Mouse (Mus musculus): ENCODE results near the gene Inpp4a. TPM values are rescaled to one million over a fixed set of nuclear protein-coding genes. Genes with fewer than 3 reads are reported as not detected.

Inpp4a gene
- polyA plus RNA-seq, 1 experiment from 2014 or later = 12.6 TPM

GRCm38 (mm10) chr1:37398961-37399360 lies 99.3 kb downstream of the Inpp4a start:
- Histone ChIP-seq H3K27me3 (ENCODE audit: control insufficient read depth, insufficient read depth, low read length) (no peaks in the 10 kb centered on the region), H3K27ac (replicated peaks; ENCODE audit: low read depth, low read length) (no peak overlapping the region), H3K4me3 (ENCODE audit: low read depth, low read length) (no peak overlapping the region), H3K36me3 (ENCODE audit: control insufficient read depth, insufficient read depth, low read length) (no peaks in the 10 kb centered on the region), H3K4me2 (ENCODE audit: low read depth, severe bottlenecking) (no peak overlapping the region), H3K9me3 (ENCODE audit: control insufficient read depth, low read length) (no peaks in the 10 kb centered on the region), H3K9ac (ENCODE audit: low read length) (no peak overlapping the region), H3K4me1 (ENCODE audit: control insufficient read depth, insufficient read depth, low read length) (0 out of 2 replicates have a peak, but pooled peaks cover 2% of the 10 kb centered on the region)
- 21% methylated on average over 3 of the region's 3 CpGs for WGBS
- ATAC-seq (ENCODE audit: insufficient number of reproducible peaks, low FRiP score, low TSS enrichment, low read depth) (no peak), DNase-seq (ENCODE audit: low spot score) (no peak)

GRCm38 (mm10) chr1:37399734-37400133 lies 100.1 kb downstream of the Inpp4a start:
- Histone ChIP-seq H3K27ac (replicated peaks; ENCODE audit: low read depth, low read length) (no peak overlapping the region), H3K9ac (ENCODE audit: low read length) (no peak overlapping the region), H3K4me1 (ENCODE audit: control insufficient read depth, insufficient read depth, low read length) (0 out of 2 replicates have a peak, but pooled peaks cover 2% of the 10 kb centered on the region), H3K4me2 (ENCODE audit: low read depth, severe bottlenecking) (no peak overlapping the region), H3K36me3 (ENCODE audit: control insufficient read depth, insufficient read depth, low read length) (no peaks in the 10 kb centered on the region), H3K9me3 (ENCODE audit: control insufficient read depth, low read length) (no peaks in the 10 kb centered on the region), H3K4me3 (ENCODE audit: low read depth, low read length) (no peak overlapping the region), H3K27me3 (ENCODE audit: control insufficient read depth, insufficient read depth, low read length) (no peaks in the 10 kb centered on the region)
- 60% methylated on average over 8 of the region's 8 CpGs for WGBS
- no peak for ATAC-seq (ENCODE audit: insufficient number of reproducible peaks, low FRiP score, low TSS enrichment, low read depth)
- DNase-seq (ENCODE audit: low spot score) = no peak

- H3K4me2 ChIP-seq (ENCODE audit: low read depth, severe bottlenecking) = no peak overlapping the region
- H3K9ac ChIP-seq (ENCODE audit: low read length) = no peak overlapping the region
- ATAC-seq (ENCODE audit: insufficient number of reproducible peaks, low FRiP score, low TSS enrichment, low read depth) = no peak
- H3K4me1 ChIP-seq (ENCODE audit: control insufficient read depth, insufficient read depth, low read length) = 0 out of 2 replicates have a peak, but pooled peaks cover 2% of the 10 kb centered on the region
- DNase-seq (ENCODE audit: low spot score) = peak; percentile 64
- no peak overlapping the region for H3K4me3 ChIP-seq (ENCODE audit: low read depth, low read length)
- H3K27me3 ChIP-seq (ENCODE audit: control insufficient read depth, insufficient read depth, low read length) = no peaks in the 10 kb centered on the region
- 61% methylated on average over 4 of the region's 4 CpGs for WGBS
- no peaks in the 10 kb centered on the region for H3K36me3 ChIP-seq (ENCODE audit: control insufficient read depth, insufficient read depth, low read length)
- H3K9me3 ChIP-seq (ENCODE audit: control insufficient read depth, low read length) = no peaks in the 10 kb centered on the region
- no peak overlapping the region for H3K27ac ChIP-seq (replicated peaks; ENCODE audit: low read depth, low read length)
Measured at GRCm38 (mm10) chr1:37401687-37402086, 102.0 kb downstream of the Inpp4a start.

GRCm38 (mm10) chr1:37405137-37405536 lies 105.5 kb downstream of the Inpp4a start:
- DNase-seq (ENCODE audit: low spot score) = no peak
- H3K4me3 ChIP-seq (ENCODE audit: low read depth, low read length) = no peak overlapping the region
- H3K9ac ChIP-seq (ENCODE audit: low read length) = no peak overlapping the region
- WGBS = 88% methylated on average over 2 of the region's 2 CpGs
- H3K9me3 ChIP-seq (ENCODE audit: control insufficient read depth, low read length) = no peaks in the 10 kb centered on the region
- no peaks in the 10 kb centered on the region for H3K27me3 ChIP-seq (ENCODE audit: control insufficient read depth, insufficient read depth, low read length)
- H3K4me1 ChIP-seq (ENCODE audit: control insufficient read depth, insufficient read depth, low read length) = no peaks in the 10 kb centered on the region
- no peak for ATAC-seq (ENCODE audit: insufficient number of reproducible peaks, low FRiP score, low TSS enrichment, low read depth)
- no peaks in the 10 kb centered on the region for H3K36me3 ChIP-seq (ENCODE audit: control insufficient read depth, insufficient read depth, low read length)
- no peak overlapping the region for H3K4me2 ChIP-seq (ENCODE audit: low read depth, severe bottlenecking)
- H3K27ac ChIP-seq (replicated peaks; ENCODE audit: low read depth, low read length) = no peak overlapping the region

- Histone ChIP-seq H3K27me3 (ENCODE audit: control insufficient read depth, insufficient read depth, low read length) (no peaks in the 10 kb centered on the region), H3K4me3 (ENCODE audit: low read depth, low read length) (no peak overlapping the region), H3K27ac (replicated peaks; ENCODE audit: low read depth, low read length) (no peak overlapping the region), H3K9ac (ENCODE audit: low read length) (no peak overlapping the region), H3K4me1 (ENCODE audit: control insufficient read depth, insufficient read depth, low read length) (no peaks in the 10 kb centered on the region), H3K4me2 (ENCODE audit: low read depth, severe bottlenecking) (no peak overlapping the region), H3K36me3 (ENCODE audit: control insufficient read depth, insufficient read depth, low read length) (no peaks in the 10 kb centered on the region), H3K9me3 (ENCODE audit: control insufficient read depth, low read length) (no peaks in the 10 kb centered on the region)
- DNase-seq (ENCODE audit: low spot score) = no peak
- WGBS = 85% methylated on average over 8 of the region's 8 CpGs
- no peak for ATAC-seq (ENCODE audit: insufficient number of reproducible peaks, low FRiP score, low TSS enrichment, low read depth)
Measured at GRCm38 (mm10) chr1:37407228-37407627, 107.6 kb downstream of the Inpp4a start.

- Histone ChIP-seq H3K4me2 (ENCODE audit: low read depth, severe bottlenecking) (no peak overlapping the region), H3K27ac (replicated peaks; ENCODE audit: low read depth, low read length) (no peak overlapping the region), H3K9ac (ENCODE audit: low read length) (no peak overlapping the region), H3K4me1 (ENCODE audit: control insufficient read depth, insufficient read depth, low read length) (no peaks in the 10 kb centered on the region), H3K36me3 (ENCODE audit: control insufficient read depth, insufficient read depth, low read length) (no peaks in the 10 kb centered on the region), H3K27me3 (ENCODE audit: control insufficient read depth, insufficient read depth, low read length) (no peaks in the 10 kb centered on the region), H3K4me3 (ENCODE audit: low read depth, low read length) (no peak overlapping the region), H3K9me3 (ENCODE audit: control insufficient read depth, low read length) (no peaks in the 10 kb centered on the region)
- 81% methylated on average over 8 of the region's 8 CpGs for WGBS
- DNase-seq (ENCODE audit: low spot score) (no peak), ATAC-seq (ENCODE audit: insufficient number of reproducible peaks, low FRiP score, low TSS enrichment, low read depth) (no peak)
Measured at GRCm38 (mm10) chr1:37408059-37408458, 108.4 kb downstream of the Inpp4a start.

GRCm38 (mm10) chr1:37408678-37409077 lies 109.0 kb downstream of the Inpp4a start:
- H3K36me3 ChIP-seq (ENCODE audit: control insufficient read depth, insufficient read depth, low read length) = no peaks in the 10 kb centered on the region
- DNase-seq (ENCODE audit: low spot score) = no peak
- H3K4me3 ChIP-seq (ENCODE audit: low read depth, low read length) = no peak overlapping the region
- WGBS = 60% methylated on average over 3 of the region's 3 CpGs
- no peak overlapping the region for H3K27ac ChIP-seq (replicated peaks; ENCODE audit: low read depth, low read length)
- H3K4me1 ChIP-seq (ENCODE audit: control insufficient read depth, insufficient read depth, low read length) = no peaks in the 10 kb centered on the region
- H3K27me3 ChIP-seq (ENCODE audit: control insufficient read depth, insufficient read depth, low read length) = no peaks in the 10 kb centered on the region
- no peak for ATAC-seq (ENCODE audit: insufficient number of reproducible peaks, low FRiP score, low TSS enrichment, low read depth)
- H3K9ac ChIP-seq (ENCODE audit: low read length) = no peak overlapping the region
- H3K9me3 ChIP-seq (ENCODE audit: control insufficient read depth, low read length) = no peaks in the 10 kb centered on the region
- no peak overlapping the region for H3K4me2 ChIP-seq (ENCODE audit: low read depth, severe bottlenecking)

- H3K36me3 ChIP-seq (ENCODE audit: control insufficient read depth, insufficient read depth, low read length) = no peaks in the 10 kb centered on the region
- no peak overlapping the region for H3K27ac ChIP-seq (replicated peaks; ENCODE audit: low read depth, low read length)
- no peaks in the 10 kb centered on the region for H3K27me3 ChIP-seq (ENCODE audit: control insufficient read depth, insufficient read depth, low read length)
- DNase-seq (ENCODE audit: low spot score) = no peak
- H3K9me3 ChIP-seq (ENCODE audit: control insufficient read depth, low read length) = no peaks in the 10 kb centered on the region
- H3K4me3 ChIP-seq (ENCODE audit: low read depth, low read length) = no peak overlapping the region
- no peak overlapping the region for H3K9ac ChIP-seq (ENCODE audit: low read length)
- no peak for ATAC-seq (ENCODE audit: insufficient number of reproducible peaks, low FRiP score, low TSS enrichment, low read depth)
- H3K4me2 ChIP-seq (ENCODE audit: low read depth, severe bottlenecking) = no peak overlapping the region
- no peaks in the 10 kb centered on the region for H3K4me1 ChIP-seq (ENCODE audit: control insufficient read depth, insufficient read depth, low read length)
Measured at GRCm38 (mm10) chr1:37409647-37410046, 110.0 kb downstream of the Inpp4a start.

- H3K9ac ChIP-seq (ENCODE audit: low read length) = no peak overlapping the region
- H3K9me3 ChIP-seq (ENCODE audit: control insufficient read depth, low read length) = no peaks in the 10 kb centered on the region
- 89% methylated on average over 1 of the region's 1 CpGs for WGBS
- H3K4me2 ChIP-seq (ENCODE audit: low read depth, severe bottlenecking) = no peak overlapping the region
- H3K4me1 ChIP-seq (ENCODE audit: control insufficient read depth, insufficient read depth, low read length) = no peaks in the 10 kb centered on the region
- H3K27ac ChIP-seq (replicated peaks; ENCODE audit: low read depth, low read length) = no peak overlapping the region
- no peak for DNase-seq (ENCODE audit: low spot score)
- H3K27me3 ChIP-seq (ENCODE audit: control insufficient read depth, insufficient read depth, low read length) = no peaks in the 10 kb centered on the region
- no peak for ATAC-seq (ENCODE audit: insufficient number of reproducible peaks, low FRiP score, low TSS enrichment, low read depth)
- H3K4me3 ChIP-seq (ENCODE audit: low read depth, low read length) = no peak overlapping the region
- peaks cover 10% of the 10 kb centered on the region; the same call in 1 of the 2 replicates for H3K36me3 ChIP-seq (ENCODE audit: control insufficient read depth, insufficient read depth, low read length)
Measured at GRCm38 (mm10) chr1:37415394-37415793, 115.7 kb downstream of the Inpp4a start.
